Mouse (Mus musculus): Measurements from ENCODE around the gene Gm5797.
"Not testable (repeated sequence)": the region's sequence is repeated elsewhere in the genome, so short reads cannot be mapped to it uniquely, and the experiment has no call there.

The Gm5797 gene

DNA sequence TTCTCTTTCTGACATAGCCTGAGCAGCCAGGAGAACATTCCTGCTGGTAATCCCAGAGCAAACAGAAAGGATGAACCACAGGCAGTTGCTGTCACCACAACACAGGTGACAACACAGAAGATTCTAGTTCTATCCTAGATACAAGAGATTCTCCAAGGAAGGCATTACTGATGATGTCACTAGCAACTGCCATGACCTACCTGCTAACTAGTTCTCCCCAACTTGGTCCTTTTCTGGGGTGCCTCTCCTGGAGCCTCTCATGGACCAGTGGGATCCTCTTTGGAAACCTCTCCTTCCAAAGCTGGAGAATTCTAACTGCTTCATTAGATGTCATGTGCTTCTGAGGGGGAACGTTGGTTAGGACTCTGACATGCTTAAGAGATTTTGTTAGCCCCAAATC, at the start of gene Gm5797:
Gm5797 (minus strand) TSS at position 101 of the 400 bp plus-strand sequence.
- not testable (repeated sequence) for DNase-seq (ENCODE audit: low spot score in 2 of 2)

DNA sequence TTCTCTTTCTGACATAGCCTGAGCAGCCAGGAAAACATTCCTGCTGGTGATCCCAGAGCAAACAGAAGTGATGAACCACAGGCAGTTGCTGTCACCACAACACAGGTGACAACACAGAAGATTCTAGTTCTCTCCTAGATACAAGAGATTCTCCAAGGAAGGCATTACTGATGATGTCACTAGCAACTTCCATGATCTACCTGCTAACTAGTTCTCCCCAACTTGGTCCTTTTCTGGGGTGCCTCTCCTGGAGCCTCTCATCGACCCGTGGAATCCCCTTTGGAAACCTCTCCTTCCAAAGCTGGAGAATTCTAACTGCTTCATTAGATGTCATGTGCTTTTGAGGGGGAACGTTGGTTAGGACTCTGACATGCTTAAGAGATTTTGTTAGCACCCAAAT, 32.8 kb upstream of the Gm5797 start, which contains the start of gene Gm8374:
Gm8374 (minus strand) TSS at position 101 of the 400 bp plus-strand sequence.
- not testable (repeated sequence) for DNase-seq (ENCODE audit: low spot score in 2 of 2)

DNA sequence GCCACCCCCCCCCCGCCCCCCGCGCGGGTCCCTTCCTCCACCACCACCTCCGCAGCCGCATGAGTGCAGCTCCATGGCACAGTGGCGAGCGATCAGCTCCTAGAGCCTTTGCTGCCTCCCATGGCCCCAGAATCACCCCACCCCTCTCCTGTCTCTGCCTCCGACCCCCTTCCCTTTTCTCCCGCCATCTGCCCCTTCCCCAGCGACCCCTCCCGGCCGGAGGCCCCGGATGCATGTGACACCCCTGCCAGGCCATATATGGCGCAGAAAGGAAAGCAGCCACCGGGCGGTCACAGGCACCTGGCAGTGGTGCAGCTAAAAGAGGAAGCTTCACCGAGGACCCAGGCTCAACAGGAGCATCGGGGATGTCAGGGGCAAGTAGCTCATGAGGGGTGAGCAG, 17.1 kb downstream of the Gm5797 start:
- DNase-seq (ENCODE audit: low spot score in 2 of 2) = peak; percentile 8 to 47

DNA sequence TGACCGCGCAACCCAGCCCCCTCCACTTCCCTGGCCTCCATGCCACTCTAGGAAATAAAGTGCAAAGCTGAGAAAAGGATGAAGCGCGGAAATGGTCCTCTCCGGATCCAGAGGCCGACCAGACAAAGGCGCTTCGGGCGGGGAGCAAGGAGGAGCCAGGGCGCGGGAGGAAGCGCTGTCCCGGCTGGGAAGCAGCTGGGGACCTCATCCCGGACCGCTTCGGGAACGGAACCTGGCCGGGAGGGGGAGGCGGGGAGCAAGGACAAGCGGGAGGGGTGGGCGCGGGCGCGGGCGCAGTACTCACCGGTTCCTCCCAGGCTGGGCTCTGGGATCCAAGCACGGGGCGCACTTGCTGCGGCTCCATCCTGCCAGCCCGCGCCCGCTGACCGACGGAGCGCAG, 17.5 kb downstream of the Gm5797 start, which contains the start of gene Gm3739:
Gm3739 (minus strand) TSS at position 389 of the 400 bp plus-strand sequence.
- peak; percentile 8 to 36 for DNase-seq (ENCODE audit: low spot score in 2 of 2)
